Mouse (Mus musculus) thymus, adult 18-20 months (tissue): Measurements from ENCODE around the gene Vamp3.
"Not testable (repeated sequence)": the region's sequence is repeated elsewhere in the genome, so short reads cannot be mapped to it uniquely, and the experiment has no call there.

Experiments used
- DNase-seq, 2 experiments: peaks; one replicate each; pipeline ENCODE4 v3.0.0; 2022; ENCODE audit warnings: mixed read lengths in 2 of 2

The Vamp3 gene

GRCm38 (mm10) chr4:151044037-151044943 is 13.5 kb downstream of the Vamp3 start, which contains the start of gene Per3:
Gene Per3 (minus strand): TSS chr4:151044665.
- peak; percentile 84 to 86 for DNase-seq

GRCm38 (mm10) chr4:151043281-151043680 is 14.5 kb downstream of the Vamp3 start:
- no peak for DNase-seq

GRCm38 (mm10) chr4:151041506-151041905 is 16.3 kb downstream of the Vamp3 start:
- no peak for DNase-seq

GRCm38 (mm10) chr4:151037800-151038199 is 20.0 kb downstream of the Vamp3 start:
- no peak for DNase-seq

GRCm38 (mm10) chr4:151036521-151036920 is 21.2 kb downstream of the Vamp3 start:
- no peak for DNase-seq

- DNase-seq = no peak
Measured at GRCm38 (mm10) chr4:151027001-151027400, 30.8 kb downstream of the Vamp3 start.

- DNase-seq = no peak
Measured at GRCm38 (mm10) chr4:151024152-151024551, 33.6 kb downstream of the Vamp3 start.

- DNase-seq = not testable (repeated sequence)
Measured at GRCm38 (mm10) chr4:151017356-151017755, 40.4 kb downstream of the Vamp3 start.

- DNase-seq = no peak
Measured at GRCm38 (mm10) chr4:151015946-151016345, 41.8 kb downstream of the Vamp3 start.

GRCm38 (mm10) chr4:151010316-151010715 is 47.4 kb downstream of the Vamp3 start:
- no peak for DNase-seq

- peak; percentile 14 to 16 for DNase-seq
Measured at GRCm38 (mm10) chr4:151006945-151007344, 50.8 kb downstream of the Vamp3 start.

- no peak for DNase-seq
Measured at GRCm38 (mm10) chr4:151005656-151006318, 52.0 kb downstream of the Vamp3 start.

GRCm38 (mm10) chr4:151001397-151001796 is 56.4 kb downstream of the Vamp3 start:
- DNase-seq = no peak

GRCm38 (mm10) chr4:150998626-150999025 is 59.1 kb downstream of the Vamp3 start:
- DNase-seq = no peak
